In genomic region chr4:102440119-102440481, GRCm38 (mm10) we compare ENCODE assay signal across 16 mouse cellular contexts.
DNase-seq lines count a peak whose midpoint lies in the region; ATAC-seq and TF ChIP-seq lines count a peak whose summit lies in the region.
"Had no signal": no experiment of that assay in that cellular context is flagged by ENCODE, and none has a peak within 500 bp of the region (broad histone marks: within the 10 kb centered on the region; RNA-seq: fewer than 3 reads in every experiment).

No protein-coding gene starts in this region.

- no peaks in the 10 kb centered on the region for H3K27me3 ChIP-seq in heart, embryonic 12.5 days (replicated peaks)
- no peaks in the 10 kb centered on the region for H3K27me3 ChIP-seq in embryonic facial prominence, embryonic 15.5 days
- H3K27me3 ChIP-seq: hindbrain, embryonic 13.5 days had no signal

- no peaks in the 10 kb centered on the region for H3K9me3 ChIP-seq in heart, embryonic 12.5 days (replicated peaks)
- no peaks in the 10 kb centered on the region for H3K9me3 ChIP-seq in embryonic facial prominence, embryonic 15.5 days (replicated peaks)
- H3K9me3 ChIP-seq: hindbrain, embryonic 13.5 days; midbrain, embryonic 10.5 days had no signal

- peaks cover 20% of the 10 kb centered on the region for H3K4me1 ChIP-seq in heart, embryonic 12.5 days (replicated peaks)
- H3K4me1 ChIP-seq in embryonic facial prominence, embryonic 15.5 days, result peaks cover 6% of the 10 kb centered on the region
- H3K4me1 ChIP-seq: midbrain, embryonic 10.5 days had no signal

- 30% methylated on average over 4 of the region's 4 CpGs for WGBS in heart, embryonic 12.5 days
- 21% methylated on average over 4 of the region's 4 CpGs for whole genome bisulfite sequencing in embryonic facial prominence, embryonic 15.5 days

- H3K36me3 ChIP-seq in heart, embryonic 12.5 days, result no peaks in the 10 kb centered on the region
- no peaks in the 10 kb centered on the region for H3K36me3 ChIP-seq in embryonic facial prominence, embryonic 15.5 days
- H3K36me3 ChIP-seq: G1E; hindbrain, embryonic 13.5 days; midbrain, embryonic 10.5 days had no signal

- no peak overlapping the region for H3K4me2 ChIP-seq in heart, embryonic 12.5 days
- H3K4me2 ChIP-seq in embryonic facial prominence, embryonic 15.5 days (replicated peaks), result no peak overlapping the region
- H3K4me2 ChIP-seq: hindbrain, embryonic 13.5 days had no signal

- ATAC-seq in heart, embryonic 12.5 days (ENCODE audit: insufficient number of reproducible peaks, low FRiP score), result no peak
- ATAC-seq in embryonic facial prominence, embryonic 15.5 days (ENCODE audit: insufficient number of reproducible peaks, low FRiP score, low TSS enrichment, low read depth), result no peak

- peak overlapping the region; percentile 82 for H3K27ac ChIP-seq in heart, embryonic 12.5 days (ENCODE audit: poor library complexity, severe bottlenecking)
- peak overlapping the region; percentile 36; the same call in 1 of the 2 replicates for H3K27ac ChIP-seq in layer of hippocampus, adult 2 months
- H3K27ac ChIP-seq in embryonic facial prominence, embryonic 15.5 days (replicated peaks), result peak overlapping the region; percentile 73; the same call in 1 of the 2 replicates
- H3K27ac ChIP-seq: hindbrain, embryonic 13.5 days; kidney, postnatal 0 days; midbrain, embryonic 10.5 days had no signal

- no peak for TF ChIP-seq CTCF in layer of hippocampus, adult 2 months (conservative IDR thresholded peaks at IDR 0.05)

- H3K4me3 ChIP-seq in heart, embryonic 12.5 days, result no peak overlapping the region
- no peak overlapping the region for H3K4me3 ChIP-seq in layer of hippocampus, adult 2 months
- H3K4me3 ChIP-seq in embryonic facial prominence, embryonic 15.5 days (replicated peaks), result no peak overlapping the region
- H3K4me3 ChIP-seq: hindbrain, embryonic 13.5 days; midbrain, embryonic 10.5 days had no signal

- intact Hi-C loops in heart, postnatal 36 days (cut with DNase I), result loop anchor here (10.0 kb wide), 1 partner anchor 185 kb away; no protein-coding TSS in a partner anchor

- H3K9ac ChIP-seq in heart, embryonic 12.5 days, result no peak overlapping the region
- no peak overlapping the region for H3K9ac ChIP-seq in embryonic facial prominence, embryonic 15.5 days
- H3K9ac ChIP-seq: hindbrain, embryonic 13.5 days had no signal

- DNase-seq in heart, postnatal 36 days, result no peak
- no peak for DNase-seq in layer of hippocampus, adult 2 months (ENCODE audit: low spot score in 2 of 2)
- no peak for DNase-seq in layer of hippocampus, adult 9-11 months
- peak; percentile 72 for DNase-seq in brain, adult 2 months (ENCODE audit: low read depth, low spot score)
- DNase-seq in ovary, postnatal 14 days (ENCODE audit: low spot score), result no peak
- DNase-seq: cerebellum, adult 11-12 months; liver; lung, adult 18-20 months; lung, postnatal 4 days; thymus, postnatal 25 days had no signal
